Mouse (Mus musculus) forebrain, embryonic 16.5 days (tissue): ENCODE measurements around the gene Nectin1. TPM values are rescaled to one million over a fixed set of nuclear protein-coding genes. Genes with fewer than 3 reads are reported as not detected.

Experiments used
- ATAC-seq: fragments of 200-750 bp; cut with Nextera tagmentation; 2 replicates; pipeline ENCODE4 v1.8.0; 2017; ENCODE audit warnings: mild to moderate bottlenecking, moderate library complexity
- H3K27ac ChIP-seq: fragments of 300-500 bp; sonication (generic); 2 replicates; pipeline ENCODE4 v1.5.1; 2014; ENCODE audit warnings: low read length, control low read depth
- H3K27me3 ChIP-seq: fragments of 300-500 bp; sonication (generic); replicated peaks from 2 replicates; pipeline ENCODE4 v1.6.1; 2014; ENCODE audit warnings: low read length; ENCODE audit not compliant: control insufficient read depth, insufficient read depth
- H3K36me3 ChIP-seq: fragments of 300-500 bp; sonication (generic); 2 replicates; pipeline ENCODE4 v1.6.1; 2014; ENCODE audit not compliant: control insufficient read depth, insufficient read depth
- H3K4me1 ChIP-seq: fragments of 300-500 bp; sonication (generic); replicated peaks from 2 replicates; pipeline ENCODE4 v1.6.1; 2014; ENCODE audit warnings: low read length; ENCODE audit not compliant: control insufficient read depth, insufficient read depth
- H3K4me2 ChIP-seq: fragments of 300-500 bp; sonication (generic); 2 replicates; pipeline ENCODE4 v1.6.1; 2014; ENCODE audit warnings: mild to moderate bottlenecking, low read length, control low read depth
- H3K4me3 ChIP-seq: fragments of 300-500 bp; sonication (generic); replicated peaks from 2 replicates; pipeline ENCODE4 v1.5.1; 2014; ENCODE audit warnings: mild to moderate bottlenecking, low read length, control low read depth
- H3K9ac ChIP-seq: fragments of 300-500 bp; sonication (generic); replicated peaks from 2 replicates; pipeline ENCODE4 v1.6.1; 2014; ENCODE audit warnings: low read depth, low read length, control low read depth
- H3K9me3 ChIP-seq: fragments of 300-500 bp; sonication (generic); 2 replicates; pipeline ENCODE4 v1.6.1; 2016; ENCODE audit warnings: low read length; ENCODE audit not compliant: control insufficient read depth
- WGBS: fragments of 180-500 bp; shearing (Covaris S2); extraction: QIAGEN DNeasy Blood & Tissue Kit; methylation state at CpG from one replicate; pipeline ENCODE4 v1.1.7; 2014; 5-methylcytosine and 5-hydroxymethylcytosine counted together
- polyA plus RNA-seq: library from polyadenylated mRNA; unstranded; fragments of >200 nt; fragmentation: Nextera tagmentation; extraction: Ambion mirVana; gene quantifications from 2 replicates; pipeline ENCODE4 v1.2.1, GENCODE M21; 2015

Gene Nectin1
- polyA plus RNA-seq, 1 experiment from 2014 or later: 10.1 TPM

GRCm38 (mm10) chr9:43769940-43770339 lies 26.2 kb downstream of the Nectin1 start:
- 81% methylated on average over 4 of the region's 4 CpGs for WGBS

GRCm38 (mm10) chr9:43771041-43771440 lies 27.3 kb downstream of the Nectin1 start:
- no peak overlapping the region for H3K4me3 ChIP-seq
- WGBS: 57% methylated on average over 1 of the region's 1 CpGs
- H3K4me2 ChIP-seq: no peak overlapping the region
- H3K4me1 ChIP-seq: peaks cover 17% of the 10 kb centered on the region
- H3K36me3 ChIP-seq: no peaks in the 10 kb centered on the region
- no peak for ATAC-seq
- H3K9me3 ChIP-seq: no peaks in the 10 kb centered on the region
- no peak overlapping the region for H3K27ac ChIP-seq
- no peak overlapping the region for H3K9ac ChIP-seq
- no peaks in the 10 kb centered on the region for H3K27me3 ChIP-seq

More at GRCm38 (mm10) chr9:43769940-43770339, 26.2 kb downstream of the Nectin1 start:
- H3K27me3 ChIP-seq: no peaks in the 10 kb centered on the region
- H3K36me3 ChIP-seq: no peaks in the 10 kb centered on the region
- no peak overlapping the region for H3K4me2 ChIP-seq
- no peak overlapping the region for H3K27ac ChIP-seq
- H3K4me3 ChIP-seq: no peak overlapping the region
- ATAC-seq: no peak
- H3K9ac ChIP-seq: no peak overlapping the region
- H3K9me3 ChIP-seq: no peaks in the 10 kb centered on the region
- peaks cover 24% of the 10 kb centered on the region for H3K4me1 ChIP-seq

- H3K4me1 ChIP-seq: peaks cover 21% of the 10 kb centered on the region
- WGBS: 90% methylated on average over 6 of the region's 6 CpGs
- no peak overlapping the region for H3K4me3 ChIP-seq
- no peak for ATAC-seq
- no peaks in the 10 kb centered on the region for H3K27me3 ChIP-seq
- H3K27ac ChIP-seq: no peak overlapping the region
- no peak overlapping the region for H3K4me2 ChIP-seq
- no peaks in the 10 kb centered on the region for H3K9me3 ChIP-seq
- no peak overlapping the region for H3K9ac ChIP-seq
- H3K36me3 ChIP-seq: no peaks in the 10 kb centered on the region
Measured at GRCm38 (mm10) chr9:43772460-43772859, 28.7 kb downstream of the Nectin1 start.

GRCm38 (mm10) chr9:43773521-43773920 lies 29.7 kb downstream of the Nectin1 start:
- H3K4me1 ChIP-seq: peaks cover 17% of the 10 kb centered on the region
- no peaks in the 10 kb centered on the region for H3K27me3 ChIP-seq
- H3K4me3 ChIP-seq: no peak overlapping the region
- no peak overlapping the region for H3K9ac ChIP-seq
- no peak overlapping the region for H3K27ac ChIP-seq
- WGBS: 88% methylated on average over 2 of the region's 2 CpGs
- H3K9me3 ChIP-seq: no peaks in the 10 kb centered on the region
- no peak overlapping the region for H3K4me2 ChIP-seq
- no peaks in the 10 kb centered on the region for H3K36me3 ChIP-seq
- ATAC-seq: no peak

- Histone ChIP-seq H3K27ac (no peak overlapping the region), H3K9ac (no peak overlapping the region), H3K9me3 (no peaks in the 10 kb centered on the region), H3K4me3 (no peak overlapping the region), H3K4me2 (no peak overlapping the region), H3K4me1 (peaks cover 8% of the 10 kb centered on the region), H3K27me3 (no peaks in the 10 kb centered on the region), H3K36me3 (no peaks in the 10 kb centered on the region)
- WGBS: 82% methylated on average over 5 of the region's 5 CpGs
- no peak for ATAC-seq
Measured at GRCm38 (mm10) chr9:43774427-43774826, 30.6 kb downstream of the Nectin1 start.

- Histone ChIP-seq H3K27ac (no peak overlapping the region), H3K36me3 (no peaks in the 10 kb centered on the region), H3K4me1 (peaks cover 11% of the 10 kb centered on the region), H3K27me3 (no peaks in the 10 kb centered on the region), H3K9me3 (no peaks in the 10 kb centered on the region), H3K4me2 (no peak overlapping the region), H3K4me3 (no peak overlapping the region), H3K9ac (no peak overlapping the region)
- WGBS: 33% methylated on average over 3 of the region's 3 CpGs
- no peak for ATAC-seq
Measured at GRCm38 (mm10) chr9:43776231-43776630, 32.4 kb downstream of the Nectin1 start.

GRCm38 (mm10) chr9:43777362-43778360 lies 33.9 kb downstream of the Nectin1 start:
- ATAC-seq: no peak
- no peaks in the 10 kb centered on the region for H3K36me3 ChIP-seq
- H3K9me3 ChIP-seq: no peaks in the 10 kb centered on the region
- no peak overlapping the region for H3K9ac ChIP-seq
- WGBS: 80% methylated on average over 16 of the region's 16 CpGs
- H3K27me3 ChIP-seq: no peaks in the 10 kb centered on the region
- H3K4me3 ChIP-seq: no peak overlapping the region
- H3K4me1 ChIP-seq: peaks cover 13% of the 10 kb centered on the region
- no peak overlapping the region for H3K27ac ChIP-seq
- no peak overlapping the region for H3K4me2 ChIP-seq

- peaks cover 18% of the 10 kb centered on the region for H3K4me1 ChIP-seq
- ATAC-seq: no peak
Measured at GRCm38 (mm10) chr9:43780883-43781282, 37.1 kb downstream of the Nectin1 start.

GRCm38 (mm10) chr9:43782401-43782800 lies 38.6 kb downstream of the Nectin1 start:
- no peak for ATAC-seq
- Histone ChIP-seq H3K9me3 (no peaks in the 10 kb centered on the region), H3K27ac (no peak overlapping the region), H3K27me3 (no peaks in the 10 kb centered on the region), H3K4me1 (peaks cover 12% of the 10 kb centered on the region), H3K4me2 (no peak overlapping the region), H3K36me3 (no peaks in the 10 kb centered on the region), H3K9ac (no peak overlapping the region), H3K4me3 (no peak overlapping the region)
- WGBS: 76% methylated on average over 5 of the region's 5 CpGs

More at GRCm38 (mm10) chr9:43780883-43781282, 37.1 kb downstream of the Nectin1 start:
- Histone ChIP-seq H3K36me3 (no peaks in the 10 kb centered on the region), H3K4me3 (no peak overlapping the region), H3K27ac (no peak overlapping the region), H3K4me2 (no peak overlapping the region), H3K27me3 (no peaks in the 10 kb centered on the region), H3K9ac (no peak overlapping the region), H3K9me3 (no peaks in the 10 kb centered on the region)
- 48% methylated on average over 8 of the region's 8 CpGs for WGBS
